In genomic region chr10:42089235-42089625, GRCm38 (mm10) we compare ENCODE assay signal across 9 mouse cellular contexts.
DNase-seq lines count a peak whose midpoint lies in the region; ATAC-seq and TF ChIP-seq lines count a peak whose summit lies in the region.
"Had no signal": no experiment of that assay in that cellular context is flagged by ENCODE, and none has a peak within 500 bp of the region (broad histone marks: within the 10 kb centered on the region; RNA-seq: fewer than 3 reads in every experiment).

No protein-coding gene starts in this region.

- H3K27me3 ChIP-seq in intestine, postnatal 0 days (replicated peaks; ENCODE audit: control insufficient read depth, insufficient read depth, low read length) = no peaks in the 10 kb centered on the region
- H3K27me3 ChIP-seq in limb, embryonic 12.5 days = no peaks in the 10 kb centered on the region

- TF ChIP-seq CTCF in intestine, postnatal 0 days (IDR thresholded peaks at IDR 0.05; ENCODE audit: low read depth) = peak; percentile 7; the same call in 1 of the 2 replicates

- H3K36me3 ChIP-seq in intestine, postnatal 0 days (ENCODE audit: control insufficient read depth, insufficient read depth) = no peaks in the 10 kb centered on the region
- no peaks in the 10 kb centered on the region for H3K36me3 ChIP-seq in limb, embryonic 12.5 days

- no peak overlapping the region for H3K9ac ChIP-seq in intestine, postnatal 0 days (ENCODE audit: low read depth, low read length)
- H3K9ac ChIP-seq in limb, embryonic 12.5 days (replicated peaks) = no peak overlapping the region
- H3K9ac ChIP-seq: liver, embryonic 14.5 days had no signal

- H3K4me1 ChIP-seq in intestine, postnatal 0 days (replicated peaks; ENCODE audit: control insufficient read depth, insufficient read depth, low read length) = 0 out of 2 replicates have a peak, but pooled peaks cover 13% of the 10 kb centered on the region
- H3K4me1 ChIP-seq in limb, embryonic 12.5 days (replicated peaks) = peaks cover 35% of the 10 kb centered on the region

- peak; percentile 73 for ATAC-seq in intestine, postnatal 0 days
- ATAC-seq in limb, embryonic 12.5 days (ENCODE audit: insufficient number of reproducible peaks, insufficient read depth, low FRiP score, low TSS enrichment, low read depth) = no peak

- 0 out of 2 replicates have a peak, but pooled peaks cover 3% of the 10 kb centered on the region for H3K9me3 ChIP-seq in intestine, postnatal 0 days (ENCODE audit: control insufficient read depth)
- H3K9me3 ChIP-seq in limb, embryonic 12.5 days = 0 out of 2 replicates have a peak, but pooled peaks cover 7% of the 10 kb centered on the region

- H3K4me3 ChIP-seq in intestine, postnatal 0 days (ENCODE audit: low read depth, low read length) = no peak overlapping the region
- no peak overlapping the region for H3K4me3 ChIP-seq in limb, embryonic 12.5 days (replicated peaks)

- H3K4me2 ChIP-seq in intestine, postnatal 0 days (replicated peaks; ENCODE audit: low read depth) = peak overlapping the region; percentile 32
- H3K4me2 ChIP-seq in limb, embryonic 12.5 days = no peak overlapping the region

- no peak overlapping the region; the same call in 1 of the 2 replicates for H3K27ac ChIP-seq in intestine, postnatal 0 days (ENCODE audit: low read depth, low read length)
- 0 out of 2 replicates have a peak overlapping the region, but pooled peaks have one; percentile 53 for H3K27ac ChIP-seq in limb, embryonic 12.5 days
- H3K27ac ChIP-seq: liver, embryonic 14.5 days had no signal

- peak; percentile 19 to 28 for DNase-seq in left cerebral cortex, adult 18-20 months (ENCODE audit: low spot score in 2 of 2)
- DNase-seq in left cerebral cortex, adult 8-10 months (ENCODE audit: low spot score in 2 of 2) = no peak
- DNase-seq in adrenal gland, postnatal 36 days = peak; percentile 76 to 80
- DNase-seq in heart, adult 18-20 months = peak; percentile 92 to 93
- DNase-seq in ovary, adult 18-20 months (ENCODE audit: low spot score) = peak; percentile 75
- DNase-seq in c-Kit-positive CD71-positive TER-119-positive erythroid progenitor cells, embryonic 14.5 days (ENCODE audit: low spot score) = no peak

- 8% methylated on average over 3 of the region's 3 CpGs for WGBS in intestine, postnatal 0 days
- WGBS in limb, embryonic 12.5 days = 27% methylated on average over 3 of the region's 3 CpGs

Comparison
In these comparisons a context has a peak if more than half of its experiments do, and no peak if none do; other contexts are left out.
1. DNase-seq: peak in left cerebral cortex, adult 18-20 months (2 of 2), adrenal gland, postnatal 36 days (2 of 2), heart, adult 18-20 months (2 of 2) and ovary, adult 18-20 months (single experiment); none in left cerebral cortex, adult 8-10 months (0 of 2) and c-Kit-positive CD71-positive TER-119-positive erythroid progenitor cells, embryonic 14.5 days (single experiment).